Mouse (Mus musculus) kidney, postnatal 14 days (tissue): ENCODE measurements at regions not wholly inside any gene's neighbourhood (a gene's known extent, or its start where the extent isn't known, plus 50 kb on each side); places are given as distances from the start of the nearest gene placed in this dataset.

Experiments
- DNase-seq: peaks from one replicate; pipeline ENCODE4 v3.0.0; 2022; ENCODE audit warnings: mixed read lengths

DNA sequence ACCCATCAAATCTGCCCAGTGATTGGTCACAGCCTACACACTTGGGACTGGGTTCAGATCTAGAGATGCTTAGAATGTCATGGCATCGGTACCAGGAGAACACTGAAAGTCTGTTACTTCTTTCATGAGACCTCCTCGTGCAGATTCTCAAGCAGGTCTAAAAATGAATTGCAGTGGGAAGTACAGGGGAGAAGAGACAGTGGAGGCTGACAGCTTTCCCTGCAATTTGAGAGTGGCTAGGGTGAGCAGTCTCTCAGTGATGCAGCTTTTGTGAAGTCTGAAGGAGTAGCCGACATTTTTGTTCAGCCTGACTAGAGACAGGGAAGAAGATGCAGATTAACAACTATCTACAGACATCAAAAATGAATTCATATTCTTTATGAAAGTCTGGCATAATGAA lies 112.5 kb downstream of the Fam198b start:
- DNase-seq: no peak

DNA sequence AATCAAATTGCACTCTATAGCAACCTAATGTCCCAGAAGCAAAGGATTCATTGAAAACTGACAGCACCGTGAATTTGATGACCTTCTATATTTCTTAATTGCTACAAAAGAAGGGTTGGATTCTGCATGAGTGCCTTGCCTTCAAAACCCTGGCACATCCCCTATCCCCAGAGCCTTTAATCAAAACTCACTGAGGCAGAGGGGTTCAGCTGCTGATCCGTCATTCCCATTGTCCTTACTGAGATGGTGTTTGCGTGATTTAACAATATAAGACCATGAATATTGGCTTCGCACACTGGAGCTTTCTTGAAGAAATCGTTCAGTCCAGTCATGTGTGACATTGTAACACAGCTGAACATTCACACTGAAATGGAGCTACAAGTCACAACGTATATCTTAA lies 118.0 kb downstream of the Fam198b start:
- no peak for DNase-seq

DNA sequence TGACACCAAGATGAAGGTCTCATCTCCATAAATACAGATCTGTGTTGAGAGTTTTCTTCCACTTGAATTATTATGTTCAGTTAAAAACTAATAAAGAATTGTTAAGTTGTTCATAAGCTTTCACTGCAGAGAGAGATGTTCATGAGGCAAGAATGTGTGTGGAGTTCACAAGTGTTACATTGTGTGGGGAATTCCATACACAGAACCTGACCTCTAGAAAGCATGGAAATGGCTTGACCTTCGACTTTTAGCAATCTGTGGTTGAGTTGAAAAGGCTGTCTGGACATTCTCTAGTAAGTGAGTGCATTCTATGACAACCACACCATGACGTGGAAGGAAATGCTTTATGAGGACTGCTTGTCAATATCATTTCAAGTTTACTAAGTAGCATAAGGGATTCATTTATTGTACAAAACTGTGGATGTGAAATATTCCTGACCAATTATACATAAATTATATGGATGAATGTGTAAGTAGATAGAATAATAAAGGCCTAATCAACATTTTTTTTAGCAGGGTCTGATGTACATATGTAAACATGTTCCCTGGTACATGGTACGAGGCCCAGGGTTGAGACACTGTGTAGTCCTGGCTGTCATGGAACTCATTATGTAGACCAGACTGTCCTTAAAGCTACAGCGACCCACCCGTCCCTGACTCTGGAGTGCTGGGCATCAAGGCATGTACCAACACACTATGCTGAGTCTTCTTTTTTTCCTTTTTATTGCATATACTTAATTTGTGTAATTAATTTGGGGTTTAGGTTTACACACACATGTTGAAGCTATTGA lies 119.2 kb downstream of the Fam198b start:
- DNase-seq: no peak

DNA sequence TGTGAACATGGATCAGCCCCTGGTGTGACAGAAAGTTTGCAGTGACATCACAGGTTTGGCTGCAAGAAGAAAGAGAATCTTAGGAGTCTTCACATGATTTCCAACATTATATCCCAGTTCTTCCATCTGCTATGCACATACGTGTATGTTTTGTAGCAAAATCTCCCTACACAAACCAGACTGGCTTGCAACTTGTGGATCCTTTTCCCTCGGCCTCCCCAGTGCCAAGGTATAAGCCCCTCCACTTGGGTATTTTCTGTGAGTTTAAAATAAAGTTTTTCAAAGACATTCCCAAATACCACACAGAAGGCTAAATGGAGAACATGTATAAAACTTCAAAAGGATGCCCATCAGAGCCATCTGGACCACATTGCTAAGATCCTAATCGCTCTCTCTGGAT lies 120.2 kb downstream of the Fam198b start:
- no peak for DNase-seq

DNA sequence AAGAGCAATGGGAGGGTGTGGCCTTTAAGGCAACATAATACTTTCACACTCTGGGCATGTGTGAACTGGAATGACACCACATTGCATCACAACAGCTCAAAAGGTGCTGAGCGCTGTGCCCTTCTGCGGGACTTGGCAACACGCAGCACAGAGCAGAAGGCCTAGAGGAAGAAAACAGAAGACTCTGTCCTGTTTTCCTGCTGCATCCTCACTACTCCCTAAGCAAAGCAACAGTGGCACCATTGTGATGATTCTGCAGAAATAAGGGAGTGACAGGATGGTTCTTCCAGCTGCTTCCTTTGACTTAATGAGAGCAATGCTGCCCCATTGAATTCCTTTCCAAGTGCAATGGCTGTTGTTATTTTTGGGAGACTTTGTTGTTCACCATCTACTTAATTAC lies 120.6 kb downstream of the Fam198b start:
- DNase-seq: peak; percentile 32

DNA sequence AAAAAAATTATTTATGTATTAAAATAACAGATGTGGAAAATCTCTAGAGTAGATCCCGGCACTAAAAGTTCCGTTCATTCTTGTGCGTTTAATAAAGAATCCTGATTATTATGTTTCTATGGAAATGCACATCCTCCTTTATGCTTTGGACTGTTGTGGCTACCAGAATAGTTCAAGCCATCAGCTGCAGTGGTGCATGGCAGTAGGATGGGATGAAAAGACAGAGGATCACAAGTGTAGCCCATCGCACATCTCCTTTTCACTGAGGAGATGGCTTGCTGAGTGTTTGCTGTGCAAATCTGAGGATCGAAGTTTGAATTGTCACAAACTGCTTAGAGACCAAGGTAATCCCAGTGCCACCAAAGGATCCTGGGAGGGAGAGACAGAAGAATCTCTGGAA lies 121.0 kb downstream of the Fam198b start:
- DNase-seq: no peak

DNA sequence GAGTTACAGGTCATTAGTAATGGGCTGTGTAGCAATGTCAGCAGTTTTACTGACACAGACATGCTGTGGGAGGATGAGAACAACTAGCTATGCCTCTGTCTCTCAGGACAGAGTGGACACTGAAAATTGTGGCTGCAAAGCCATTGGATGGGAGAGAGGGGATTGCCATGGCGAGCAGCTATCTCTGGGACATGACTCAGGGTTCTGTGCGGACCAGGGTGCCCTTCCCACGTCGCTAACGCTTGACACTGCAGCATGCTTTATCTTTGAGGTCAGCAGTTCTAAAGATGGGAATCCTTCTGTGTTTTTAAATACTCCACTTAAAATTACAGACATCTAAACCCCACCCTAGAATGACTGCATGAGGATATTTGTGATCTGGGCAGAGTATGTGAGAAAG lies 121.9 kb downstream of the Fam198b start:
- DNase-seq: no peak

DNA sequence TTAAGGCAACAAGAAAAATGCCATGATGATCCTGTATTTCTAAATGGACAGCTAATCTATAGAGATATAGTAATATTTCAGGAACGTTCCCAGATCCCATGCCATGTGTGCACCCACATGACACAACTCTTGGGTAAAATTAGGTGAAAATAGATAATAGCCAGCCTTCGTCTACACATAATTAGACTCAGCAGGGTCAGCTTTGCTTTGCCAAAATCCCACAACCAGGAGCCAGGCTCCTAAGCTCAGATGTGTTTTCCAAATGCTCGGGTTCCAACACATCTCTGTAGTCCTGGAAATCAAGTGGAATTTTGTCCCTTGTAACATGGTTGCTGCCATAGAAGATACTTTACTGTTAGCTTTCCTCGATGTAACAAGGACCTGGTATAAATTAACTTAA lies 122.7 kb downstream of the Fam198b start:
- DNase-seq: no peak

DNA sequence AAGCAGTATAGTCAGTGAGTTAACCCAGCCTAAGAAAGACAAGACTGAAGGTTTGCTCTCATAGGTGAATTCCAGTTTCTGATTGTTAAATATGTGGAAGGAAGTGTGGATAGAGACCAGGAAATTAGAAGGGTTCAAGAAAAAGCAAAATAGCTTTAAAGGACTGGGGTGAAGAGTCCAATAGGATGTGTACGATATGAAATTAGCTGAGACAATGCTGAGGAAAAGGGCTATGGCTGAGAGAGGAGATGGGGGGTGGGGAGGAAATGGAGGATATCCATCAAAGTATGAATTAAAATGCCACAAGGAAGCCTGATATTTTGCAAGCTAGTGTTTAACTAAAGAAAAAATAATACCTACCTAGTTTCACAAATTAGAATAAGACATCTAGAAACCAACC lies 124.9 kb downstream of the Fam198b start:
- peak; percentile 29 for DNase-seq

DNA sequence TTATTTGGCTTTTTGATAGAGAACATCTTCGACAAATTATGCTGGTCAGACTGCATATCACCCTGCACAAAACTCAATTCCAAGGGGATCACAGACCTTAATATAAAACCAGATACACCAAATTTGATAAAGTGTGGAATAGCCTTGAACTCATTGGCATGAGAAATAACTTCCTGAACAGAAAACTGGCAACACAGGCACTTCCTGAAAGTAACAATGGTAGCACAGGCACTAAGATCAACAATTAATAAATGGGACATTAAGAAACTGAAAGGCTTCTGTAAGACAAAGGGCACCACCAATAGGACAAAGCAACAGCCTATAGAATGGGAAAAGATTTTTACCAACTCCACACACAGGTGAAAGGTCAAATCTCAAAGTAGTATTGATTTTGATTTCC lies 141.5 kb downstream of the Fam198b start:
- DNase-seq: no peak

DNA sequence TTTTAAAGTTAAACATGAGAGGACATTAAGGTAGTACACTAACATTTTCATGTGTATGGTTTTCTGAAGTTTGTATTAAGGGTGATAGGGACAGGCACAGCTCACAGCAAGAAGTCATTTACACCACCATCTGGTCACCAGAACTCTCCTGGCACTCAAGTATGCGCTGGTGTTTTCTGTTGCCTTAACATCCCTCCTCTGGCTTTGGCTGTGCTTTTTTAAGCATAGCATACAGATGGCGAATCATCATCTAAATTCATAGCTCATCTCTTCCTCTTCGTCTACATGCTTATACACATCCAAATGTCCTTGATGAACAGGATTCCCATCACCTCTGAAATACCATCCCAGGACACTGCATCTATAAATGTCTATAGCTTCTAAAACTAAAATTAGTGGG lies 148.7 kb downstream of the Fam198b start:
- DNase-seq: no peak

DNA sequence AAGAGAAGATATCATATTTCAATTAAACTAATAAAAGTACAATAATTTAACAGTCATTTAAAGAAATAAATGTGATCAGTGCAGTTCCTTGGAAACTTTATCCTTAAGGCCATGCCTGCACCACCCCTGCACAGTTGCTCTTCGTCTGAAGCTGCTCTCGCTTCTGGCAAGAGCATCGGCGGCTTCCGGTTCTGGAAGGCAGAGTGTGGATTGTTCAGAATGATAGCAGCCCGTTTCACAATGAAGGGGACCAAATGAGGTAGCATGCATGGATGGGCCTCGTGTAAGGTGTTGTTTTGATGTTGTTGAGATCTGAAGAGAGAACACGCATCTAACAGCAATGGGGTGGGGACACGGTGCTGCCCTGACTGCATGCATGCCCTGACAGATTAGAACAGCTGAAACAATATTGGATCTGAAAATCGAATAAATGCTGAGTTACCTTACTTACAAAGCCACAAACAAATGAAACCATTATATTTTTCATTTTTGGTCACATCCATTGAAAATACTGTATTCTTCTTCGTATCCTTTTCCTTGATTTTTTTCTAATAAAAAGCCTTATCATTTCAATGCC lies 154.3 kb downstream of the Fam198b start:
- DNase-seq: no peak

DNA sequence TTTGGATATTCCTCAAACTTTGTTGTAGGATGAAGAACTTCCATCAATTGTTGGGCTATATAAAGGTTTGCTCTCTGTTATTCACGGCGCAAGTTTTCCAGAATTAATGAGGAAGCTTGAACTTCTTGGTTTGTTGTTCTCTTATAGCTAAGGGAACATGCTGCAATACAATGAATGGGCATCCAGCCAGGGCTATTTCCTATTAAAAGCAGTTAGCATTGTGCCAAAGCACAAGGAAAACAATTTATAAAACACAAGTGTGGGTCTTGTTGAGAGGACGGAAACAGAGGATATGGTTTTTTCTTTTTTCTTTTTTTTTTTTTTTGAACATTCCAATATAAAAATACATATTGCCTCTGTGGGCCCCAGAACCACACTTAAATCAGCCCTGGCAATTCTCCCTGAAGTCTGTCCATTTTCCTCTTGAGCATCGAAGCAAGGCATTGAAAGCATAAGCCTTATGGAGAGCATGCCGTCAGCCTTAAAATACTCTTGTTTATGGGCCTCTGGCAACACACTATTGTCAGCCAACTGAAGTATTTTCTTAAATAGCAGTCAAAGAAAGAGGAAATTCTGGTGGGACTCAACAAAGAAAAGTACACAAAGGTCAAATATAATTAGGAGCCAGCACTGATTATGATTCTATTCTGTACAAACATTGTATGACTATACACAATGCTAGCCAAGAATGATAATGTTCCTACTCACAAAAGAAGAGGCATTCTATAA lies 158.6 kb downstream of the Fam198b start:
- peak; percentile 85 for DNase-seq

DNA sequence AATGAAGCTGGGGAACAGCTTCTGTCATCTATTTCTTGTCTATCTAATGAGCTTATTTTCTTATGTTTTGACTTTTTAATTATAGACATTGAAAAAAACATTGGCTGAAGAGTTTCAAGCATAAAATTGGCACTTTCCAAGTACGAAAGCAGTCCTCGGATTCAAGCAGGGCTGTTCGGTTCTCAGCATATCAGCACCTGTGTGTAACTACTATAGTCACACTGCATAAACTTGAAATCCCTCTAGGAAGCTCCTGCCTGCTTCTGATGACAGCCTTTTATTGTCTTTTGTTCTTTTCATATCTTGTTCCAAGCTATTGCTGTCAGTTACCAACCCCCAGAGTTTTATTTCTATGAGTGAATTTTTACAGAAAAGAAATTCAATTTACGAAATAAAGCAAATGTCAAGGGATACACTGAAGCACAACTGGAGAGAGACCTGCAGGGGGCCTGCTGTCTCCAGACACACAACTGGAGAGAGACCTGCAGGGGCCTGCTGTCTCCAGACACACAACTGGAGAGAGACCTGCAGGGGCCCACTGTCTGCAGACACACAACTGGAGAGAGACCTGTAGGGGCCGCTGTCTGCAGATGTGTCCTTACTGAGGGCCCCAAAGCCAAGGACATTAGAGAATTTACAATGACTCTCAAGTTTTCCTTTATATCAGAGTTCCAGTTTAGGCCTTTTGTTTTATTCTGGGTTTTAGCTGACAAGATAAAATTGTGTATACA lies 165.3 kb downstream of the Fam198b start:
- DNase-seq: no peak

DNA sequence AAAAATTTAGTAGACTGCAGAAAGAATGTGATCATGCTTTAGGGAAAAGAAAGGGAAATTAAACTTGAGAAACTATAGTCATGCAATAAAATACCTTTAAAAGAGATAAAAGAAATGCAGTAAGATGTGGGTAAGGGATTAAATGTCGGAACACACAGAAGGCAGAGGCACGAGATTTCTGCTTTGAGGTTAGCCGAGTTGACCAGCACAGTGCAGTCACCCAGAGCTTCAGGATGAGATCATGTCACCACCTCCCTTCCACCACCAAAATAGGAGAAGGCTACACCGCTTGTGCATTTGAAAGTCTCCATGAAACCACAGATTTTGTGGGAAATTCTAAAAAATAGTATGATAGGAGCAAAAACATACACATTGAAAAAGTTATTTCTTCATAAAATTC lies 166.6 kb downstream of the Fam198b start:
- no peak for DNase-seq

DNA sequence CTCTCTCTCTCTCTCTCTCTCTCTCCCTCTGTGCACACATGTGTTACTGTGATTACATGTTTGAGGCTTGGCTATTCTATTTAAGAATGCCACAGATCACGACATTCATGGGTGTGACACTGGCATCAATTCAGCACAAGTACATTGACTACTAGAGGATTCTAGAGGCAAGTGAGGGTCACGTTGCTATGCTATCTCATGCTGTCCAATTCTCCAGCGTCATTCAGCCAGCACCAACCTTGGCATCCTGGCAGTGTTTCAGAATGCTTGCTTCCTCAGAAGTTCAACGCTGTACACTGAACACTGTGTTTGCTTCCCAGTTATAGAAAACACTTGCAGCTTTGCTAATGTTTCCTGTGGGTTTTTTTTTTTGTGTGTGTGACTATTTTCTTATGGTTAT lies 167.6 kb downstream of the Fam198b start:
- DNase-seq: peak; percentile 12

DNA sequence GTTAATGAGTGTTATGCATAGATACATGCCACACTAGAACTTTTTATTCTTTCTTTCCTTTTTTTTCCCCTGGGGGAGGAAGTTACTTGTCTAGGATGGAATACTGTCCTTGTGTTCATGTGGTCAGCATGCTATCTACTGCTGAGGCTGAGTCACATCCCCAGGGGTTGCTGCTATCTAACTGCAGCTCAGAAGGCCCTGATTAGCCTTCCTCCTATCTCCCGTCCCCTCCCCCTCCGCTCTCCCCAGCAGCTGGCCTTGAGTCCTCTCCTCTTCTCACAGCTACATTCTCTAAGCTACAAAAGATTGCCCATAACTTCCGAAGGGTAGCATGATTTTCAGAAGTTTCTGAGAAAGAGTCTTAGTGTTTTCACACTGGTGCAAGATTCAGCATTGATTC lies 168.5 kb downstream of the Fam198b start:
- DNase-seq: peak; percentile 12

DNA sequence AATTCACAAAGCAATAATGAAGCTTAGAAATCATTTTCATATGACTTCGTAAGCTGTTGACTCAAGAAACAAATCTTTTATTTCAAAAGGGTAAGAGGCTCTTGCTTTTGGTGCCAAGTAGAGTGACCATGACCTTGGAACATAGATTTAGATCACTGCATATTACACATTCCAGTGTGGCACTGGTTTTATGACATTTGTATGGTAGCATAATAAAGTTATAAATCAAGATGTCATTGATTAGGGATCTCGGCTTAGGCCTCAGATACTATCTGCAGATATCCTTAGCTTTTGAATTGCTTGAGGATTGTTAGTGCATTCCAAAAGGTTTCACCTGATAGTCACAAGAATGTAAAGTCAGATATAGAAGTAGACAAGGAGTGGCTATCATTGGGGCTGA lies 169.1 kb downstream of the Fam198b start:
- DNase-seq: no peak

DNA sequence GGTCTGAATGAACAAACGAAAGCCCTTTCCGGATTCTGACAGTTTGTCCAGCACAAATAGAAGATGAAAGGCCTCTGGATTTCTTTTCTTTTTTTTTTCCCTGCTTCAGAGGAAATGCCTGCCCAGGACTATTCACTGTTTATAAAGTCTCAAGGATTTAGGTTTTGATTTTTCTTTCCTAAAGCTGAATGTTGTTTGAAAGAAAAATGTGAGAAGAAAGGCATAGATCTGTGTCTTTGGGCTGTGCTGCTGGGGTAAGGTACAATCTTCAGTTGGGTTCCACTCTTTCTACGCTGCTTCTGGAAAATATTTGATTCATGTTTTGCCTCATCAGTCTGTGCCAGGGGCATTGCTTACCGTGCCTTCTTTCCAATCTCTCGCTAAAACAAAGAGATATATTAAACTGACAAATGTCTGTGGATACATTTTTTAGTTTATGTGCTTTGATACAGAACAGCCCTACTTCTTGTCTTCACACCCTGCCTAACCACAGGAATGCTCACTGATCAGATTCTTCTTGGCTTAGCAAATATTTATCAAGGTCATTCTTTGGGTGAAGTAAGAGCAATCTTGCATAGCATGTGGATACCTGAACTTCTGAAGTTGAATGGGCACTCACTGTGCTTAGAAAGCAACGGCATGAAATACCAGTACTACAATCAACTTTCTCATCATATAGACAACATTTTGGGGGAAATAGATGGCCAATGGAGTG lies 172.5 kb downstream of the Fam198b start:
- DNase-seq: no peak

DNA sequence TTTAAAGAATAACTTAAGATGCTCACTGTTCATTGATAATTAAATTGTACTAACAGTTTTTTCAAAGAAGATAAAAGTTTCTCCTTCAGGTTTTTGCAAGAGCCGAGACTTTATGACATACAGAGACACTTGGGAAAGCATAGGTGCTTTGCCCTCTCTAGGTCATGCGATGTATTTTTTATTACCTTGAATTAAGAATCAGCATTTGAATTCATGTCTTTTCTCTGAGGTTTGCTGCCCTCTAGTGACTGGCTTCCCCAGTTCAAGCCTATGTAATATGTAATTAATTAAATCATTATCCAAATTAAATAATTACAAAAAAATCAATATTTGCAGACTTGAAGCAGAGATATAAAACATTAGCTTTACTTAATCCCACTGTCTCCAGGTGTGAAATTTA lies 174.4 kb downstream of the Fam198b start:
- peak; percentile 67 for DNase-seq

DNA sequence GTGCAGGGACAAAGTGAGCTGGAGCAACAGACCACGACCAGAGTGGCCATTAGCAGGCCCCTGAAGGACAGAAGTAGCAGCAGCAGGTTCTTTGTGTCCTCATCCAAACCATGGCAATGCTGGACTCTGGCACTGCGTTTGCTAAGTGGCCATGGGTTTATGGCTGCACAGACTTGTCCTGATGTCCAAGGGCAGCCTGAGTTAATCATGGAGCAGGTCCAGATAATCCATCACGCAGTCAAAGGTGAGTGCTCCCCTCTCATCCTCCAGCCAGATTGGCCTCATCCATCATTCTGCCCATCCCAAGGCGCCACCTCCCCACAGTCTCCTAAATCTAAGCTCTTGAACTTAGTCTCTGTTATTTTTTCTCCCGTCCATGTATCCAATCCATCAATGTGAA lies 186.4 kb downstream of the Fam198b start:
- DNase-seq: no peak

DNA sequence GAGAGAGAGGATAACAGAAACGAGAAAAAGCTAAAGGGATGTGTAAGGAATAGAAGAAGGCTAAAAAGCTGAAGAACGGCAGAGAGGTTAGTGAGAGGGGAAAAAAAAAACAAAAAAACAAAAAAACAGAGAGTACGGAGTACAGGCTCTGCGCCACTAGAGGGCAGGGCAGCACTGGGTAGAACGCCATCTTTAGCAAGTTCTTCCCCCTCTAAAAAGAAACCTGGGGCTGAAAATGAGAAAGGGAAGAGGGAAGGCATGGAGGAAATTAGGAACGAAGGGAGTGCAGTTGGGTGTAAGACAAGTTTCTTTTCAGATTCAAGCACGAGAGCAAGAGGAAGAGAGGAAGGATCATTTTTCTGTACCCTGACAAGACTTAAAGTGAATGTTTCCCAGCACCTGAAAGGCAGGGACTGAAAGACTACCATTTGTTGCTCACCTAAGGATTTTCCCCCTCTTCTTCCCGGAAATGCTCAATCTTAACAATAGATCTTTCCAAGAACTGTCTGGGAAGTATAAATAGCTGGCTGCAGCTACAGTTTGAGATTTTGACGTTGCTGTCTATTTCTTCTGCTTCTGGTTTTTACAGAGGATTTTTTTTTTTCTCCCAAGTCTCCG lies 195.6 kb downstream of the Fam198b start:
- peak; percentile 72 for DNase-seq
